Mouse (Mus musculus) spleen, postnatal 36 days (tissue): Measurements from ENCODE around the gene Tesc.

Experiments
- DNase-seq, 2 experiments: peaks; one replicate each; pipeline ENCODE4 v3.0.0; 2022; ENCODE audit warnings: low spot score in 2 of 2, mixed read lengths in 1 of 2

Gene Tesc

GRCm38 (mm10) chr5:118015669-118016068 lies 11.9 kb upstream of the Tesc start:
- DNase-seq, result no peak

GRCm38 (mm10) chr5:118017527-118017926 lies 10.0 kb upstream of the Tesc start:
- DNase-seq, result no peak

- DNase-seq, result no peak
These were observed 7.6 kb upstream of the Tesc start for GRCm38 (mm10) chr5:118019905-118020304.

- no peak for DNase-seq
These were observed 4.5 kb upstream of the Tesc start for GRCm38 (mm10) chr5:118023053-118023452.

GRCm38 (mm10) chr5:118025880-118026279 lies 1.7 kb upstream of the Tesc start:
- no peak for DNase-seq

GRCm38 (mm10) chr5:118026343-118026742 lies 1.2 kb upstream of the Tesc start:
- DNase-seq, result no peak

- no peak for DNase-seq
These were observed 344 bp upstream of the Tesc start for GRCm38 (mm10) chr5:118027101-118027697.

GRCm38 (mm10) chr5:118028191-118029034 lies 870 bp downstream of the Tesc start:
- DNase-seq, result no peak

GRCm38 (mm10) chr5:118029035-118029408 lies 1.5 kb downstream of the Tesc start:
- DNase-seq, result no peak

GRCm38 (mm10) chr5:118029420-118029819 lies 1.9 kb downstream of the Tesc start:
- DNase-seq, result peak; percentile 38 to 39

GRCm38 (mm10) chr5:118030022-118030675 lies 2.6 kb downstream of the Tesc start:
- no peak for DNase-seq

GRCm38 (mm10) chr5:118031059-118031458 lies 3.5 kb downstream of the Tesc start:
- no peak for DNase-seq

- DNase-seq, result no peak
These were observed 4.0 kb downstream of the Tesc start for GRCm38 (mm10) chr5:118031508-118031907.

GRCm38 (mm10) chr5:118033328-118033727 lies 5.8 kb downstream of the Tesc start:
- DNase-seq, result no peak

- DNase-seq, result no peak
These were observed 6.2 kb downstream of the Tesc start for GRCm38 (mm10) chr5:118033740-118034139.

GRCm38 (mm10) chr5:118034632-118035031 lies 7.1 kb downstream of the Tesc start:
- no peak for DNase-seq

GRCm38 (mm10) chr5:118035786-118036185 lies 8.2 kb downstream of the Tesc start:
- no peak for DNase-seq

GRCm38 (mm10) chr5:118036888-118037797 lies 9.6 kb downstream of the Tesc start:
- DNase-seq, result peak; percentile 17 to 22

- DNase-seq, result no peak
These were observed 10.4 kb downstream of the Tesc start for GRCm38 (mm10) chr5:118037798-118038484.

GRCm38 (mm10) chr5:118039241-118039668 lies 11.7 kb downstream of the Tesc start:
- DNase-seq, result no peak

GRCm38 (mm10) chr5:118042599-118042998 lies 15.1 kb downstream of the Tesc start:
- DNase-seq, result no peak
